Mouse (Mus musculus): ENCODE measurements around the gene Prnd.
A peak's percentile ranks its signal among the peaks of the same experiment; 100 is the strongest.

Prnd gene

DNA sequence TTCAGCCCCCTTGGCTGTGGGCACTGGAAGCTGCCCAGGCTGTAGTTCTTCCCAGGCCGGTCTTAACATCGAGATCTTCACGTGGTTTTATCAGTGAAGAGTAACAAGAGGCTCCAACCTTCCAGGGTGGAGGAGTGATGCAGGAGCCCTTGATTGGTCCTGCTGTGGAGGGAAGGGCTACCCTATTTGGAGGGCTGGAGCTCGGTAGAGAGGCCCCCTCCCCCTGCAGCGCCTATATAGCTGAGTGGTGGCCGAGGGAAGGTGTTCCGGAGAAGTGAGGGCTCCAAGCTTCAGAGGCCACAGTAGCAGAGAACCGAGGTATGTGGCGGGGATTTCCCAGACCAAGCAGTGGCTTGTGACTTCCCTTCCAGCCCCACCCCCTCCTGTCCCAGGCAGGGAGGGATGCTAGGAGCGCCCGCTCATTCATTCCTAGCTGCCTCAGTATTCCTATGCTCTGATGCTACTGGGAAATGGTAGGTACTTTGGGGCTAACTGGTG, at the start of gene Prnd:
Gene Prnd, plus strand, starts transcription at position 264 of the 498 bp plus-strand sequence.
- DNase-seq (ENCODE audit: extremely low spot score, low read depth, low spot score), result no peak

DNA sequence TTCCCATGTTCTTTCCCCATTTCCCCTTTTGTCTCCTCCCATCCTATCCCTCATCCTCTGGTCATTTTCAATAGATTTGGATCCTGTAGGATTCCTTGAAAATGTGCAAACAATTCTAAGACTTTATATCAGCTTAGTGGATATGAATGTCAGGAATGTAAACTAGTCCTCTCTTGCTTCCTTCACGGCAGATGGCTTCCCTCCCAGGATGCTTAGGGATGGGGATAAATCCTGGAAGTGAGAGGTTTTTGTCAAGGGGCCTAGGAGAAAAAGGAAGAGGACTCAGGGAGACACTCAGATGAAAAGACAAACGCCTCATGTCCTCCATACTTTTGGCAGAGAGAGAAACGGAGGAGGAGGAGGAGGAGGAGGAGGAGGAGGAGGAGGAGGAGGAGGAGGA, 48.2 kb upstream of the Prnd start:
- DNase-seq (ENCODE audit: extremely low spot score, low read depth, low spot score), result no peak

- no peak for DNase-seq (ENCODE audit: extremely low spot score, low read depth, low spot score)
Observed at GRCm38 (mm10) chr2:131902867-131903266, 47.8 kb upstream of the Prnd start.

GRCm38 (mm10) chr2:131905025-131905424, 45.6 kb upstream of the Prnd start:
- DNase-seq (ENCODE audit: extremely low spot score, low read depth, low spot score), result no peak

- no peak for DNase-seq (ENCODE audit: extremely low spot score, low read depth, low spot score)
Observed at GRCm38 (mm10) chr2:131905776-131906175, 44.9 kb upstream of the Prnd start.

DNA sequence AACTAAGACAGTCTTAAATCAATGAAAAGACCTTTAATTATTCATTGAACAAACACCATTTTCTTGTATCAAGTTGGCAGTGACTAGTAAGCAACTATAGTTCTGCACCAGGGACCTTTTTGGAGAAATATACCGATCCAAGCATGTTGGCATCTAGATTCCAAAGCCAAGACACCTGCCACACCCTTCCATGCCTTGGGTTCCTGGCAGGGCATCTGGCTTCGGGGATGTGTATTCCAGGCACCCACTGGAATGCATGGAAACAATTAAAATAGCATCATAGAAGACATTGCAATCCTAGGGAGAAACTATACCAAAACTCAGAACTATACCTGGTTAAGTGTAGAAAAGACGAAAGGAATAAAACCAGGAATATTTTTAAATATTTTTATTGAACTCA, 44.4 kb upstream of the Prnd start:
- no peak for DNase-seq (ENCODE audit: extremely low spot score, low read depth, low spot score)

- DNase-seq (ENCODE audit: extremely low spot score, low read depth, low spot score), result no peak
Observed at GRCm38 (mm10) chr2:131906846-131907245, 43.8 kb upstream of the Prnd start.

GRCm38 (mm10) chr2:131907311-131907710, 43.4 kb upstream of the Prnd start:
- no peak for DNase-seq (ENCODE audit: extremely low spot score, low read depth, low spot score)

GRCm38 (mm10) chr2:131908351-131908861, 42.3 kb upstream of the Prnd start:
- no peak for DNase-seq (ENCODE audit: extremely low spot score, low read depth, low spot score)

- no peak for DNase-seq (ENCODE audit: extremely low spot score, low read depth, low spot score)
Observed at GRCm38 (mm10) chr2:131908906-131909305, 41.8 kb upstream of the Prnd start.

DNA sequence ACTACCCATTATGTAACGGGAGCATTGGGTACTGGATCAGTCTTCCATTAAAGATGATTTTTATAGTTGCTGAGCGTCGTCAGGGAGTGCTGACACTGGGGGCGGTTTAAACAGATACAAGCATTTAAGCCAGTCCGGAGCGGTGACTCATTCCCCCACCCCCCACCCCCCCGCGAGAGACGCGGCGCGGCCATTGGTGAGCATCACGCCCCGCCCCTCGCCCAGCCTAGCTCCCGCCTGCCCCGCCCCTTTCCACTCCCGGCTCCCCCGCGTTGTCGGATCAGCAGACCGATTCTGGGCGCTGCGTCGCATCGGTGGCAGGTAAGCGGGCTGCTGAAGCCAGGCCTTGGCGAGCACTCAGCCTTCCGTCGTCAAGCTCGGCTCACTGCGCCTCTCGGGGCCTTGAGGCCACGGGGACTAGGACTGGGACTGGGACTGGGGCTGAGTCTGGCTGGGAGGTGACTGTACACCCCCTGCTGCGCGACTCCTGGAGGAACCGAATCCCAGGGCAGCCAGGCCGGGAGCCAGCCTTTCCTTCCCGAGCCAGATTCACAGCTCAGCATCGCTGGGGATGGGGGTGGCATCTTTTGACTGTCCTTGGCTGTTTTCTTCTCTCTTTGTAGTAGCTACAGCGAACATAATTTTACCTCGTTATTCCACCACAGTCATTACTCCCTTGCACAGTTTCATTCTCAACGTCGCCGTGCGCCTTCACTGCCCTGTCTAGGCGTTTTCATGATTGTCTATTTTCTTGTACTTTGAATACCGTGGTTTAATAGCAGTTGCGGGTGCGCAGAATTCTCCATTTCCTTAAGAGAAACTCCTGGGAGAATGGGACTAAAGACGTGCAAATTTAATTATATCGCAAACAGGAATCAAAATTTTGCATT, 40.7 kb upstream of the Prnd start, which contains the start of the genes Prnp and Prn:
Gene Prnp, plus strand, starts transcription at position 246 of the 890 bp plus-strand sequence.
Gene Prn, plus strand, starts transcription at position 275 of the 890 bp plus-strand sequence.
- DNase-seq (ENCODE audit: extremely low spot score, low read depth, low spot score), result peak; percentile 47

DNA sequence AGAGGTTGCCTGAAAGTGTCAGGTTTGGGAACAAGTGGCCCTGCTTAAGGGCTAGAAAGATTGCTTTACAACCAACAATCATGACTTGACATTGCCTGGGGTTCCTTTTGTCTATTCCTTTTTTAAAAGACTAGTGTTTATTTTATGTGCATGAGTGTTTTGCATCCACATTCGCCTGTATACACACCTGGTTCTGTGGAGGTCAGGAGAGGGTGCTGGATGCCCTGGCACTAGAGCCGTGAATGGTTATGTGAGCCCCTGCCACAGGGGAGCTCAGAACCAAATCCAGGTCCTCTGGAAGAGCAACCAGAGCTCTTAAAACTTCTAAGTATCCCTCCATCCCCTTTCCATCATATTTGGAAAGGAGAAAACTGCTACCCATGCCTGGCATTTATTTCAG, 39.8 kb upstream of the Prnd start:
- DNase-seq (ENCODE audit: extremely low spot score, low read depth, low spot score), result no peak

DNA sequence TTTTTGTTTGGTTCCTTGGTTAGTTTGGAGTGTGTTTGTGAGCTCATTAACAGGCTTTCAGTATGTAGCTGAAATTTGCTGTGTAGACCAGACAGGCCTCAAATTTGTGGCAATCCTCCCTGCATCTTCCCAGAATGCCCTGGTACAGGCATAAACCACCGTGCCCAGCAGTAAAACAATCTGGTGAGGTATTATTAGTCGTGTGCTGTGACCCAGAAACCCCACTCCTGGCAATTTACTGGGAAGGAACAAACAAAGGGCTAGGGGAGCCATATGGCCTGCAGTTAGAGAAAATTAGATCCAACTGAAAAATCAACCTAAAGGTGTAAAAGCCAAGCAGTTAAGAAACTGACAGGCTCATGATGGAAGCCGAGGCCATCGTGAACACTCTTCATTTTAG, 39.3 kb upstream of the Prnd start:
- DNase-seq (ENCODE audit: extremely low spot score, low read depth, low spot score), result no peak

DNA sequence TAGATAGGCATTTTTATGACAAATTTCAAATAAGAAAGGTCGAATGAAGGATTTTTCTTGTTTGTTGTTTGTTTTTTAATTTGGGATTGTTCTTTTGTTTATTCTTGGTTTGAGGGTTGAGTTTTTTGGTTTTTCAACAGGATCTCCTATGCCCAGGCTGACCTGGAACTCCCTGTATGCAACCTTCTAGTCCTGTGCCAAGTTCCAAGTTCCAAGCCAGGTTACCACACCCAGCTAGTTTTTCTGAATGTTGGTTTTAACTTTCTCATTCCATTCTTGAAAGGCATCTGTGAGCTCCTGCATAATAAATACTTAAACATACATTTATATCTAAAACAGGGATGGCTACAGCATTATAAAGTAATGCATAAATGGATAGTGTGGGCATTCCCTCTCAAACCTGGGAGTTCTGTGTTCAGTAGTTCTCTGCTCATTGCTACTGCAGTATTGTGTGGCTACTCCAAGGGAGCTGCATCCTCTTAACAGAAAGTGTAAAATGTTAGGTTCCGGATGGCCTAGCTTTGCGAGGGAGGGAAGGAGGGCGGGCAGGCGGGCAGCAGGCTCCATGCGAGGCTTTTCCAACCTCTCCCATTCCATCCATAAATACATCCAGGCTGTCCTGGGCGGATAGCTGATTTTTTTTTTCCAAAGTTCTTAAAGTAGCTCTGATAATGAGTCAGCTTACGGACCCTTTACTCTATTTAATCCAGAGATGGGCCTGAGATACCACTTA, 38.0 kb upstream of the Prnd start:
- no peak for DNase-seq (ENCODE audit: extremely low spot score, low read depth, low spot score)

- no peak for DNase-seq (ENCODE audit: extremely low spot score, low read depth, low spot score)
Observed at GRCm38 (mm10) chr2:131932275-131932902, 18.3 kb upstream of the Prnd start.

DNA sequence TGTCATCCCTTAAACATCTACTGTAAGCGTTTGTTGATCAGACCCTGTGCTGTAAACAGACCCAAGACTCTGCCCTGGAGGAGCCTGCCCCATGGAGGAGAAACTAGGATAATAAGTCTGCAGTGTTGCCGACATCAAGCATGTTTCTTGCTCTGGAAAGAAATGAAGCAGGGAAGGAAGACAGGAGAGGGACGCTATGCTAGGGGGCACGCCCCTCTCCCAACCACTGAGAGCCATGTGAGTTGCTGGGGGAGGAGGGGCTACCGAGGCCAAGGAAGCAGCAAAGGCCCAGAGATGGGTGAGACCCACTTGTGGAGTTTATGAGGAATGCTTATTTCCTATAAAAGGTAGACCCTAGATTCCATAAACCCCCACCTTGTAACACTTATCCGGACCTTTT, 17.6 kb upstream of the Prnd start:
- no peak for DNase-seq (ENCODE audit: extremely low spot score, low read depth, low spot score)

DNA sequence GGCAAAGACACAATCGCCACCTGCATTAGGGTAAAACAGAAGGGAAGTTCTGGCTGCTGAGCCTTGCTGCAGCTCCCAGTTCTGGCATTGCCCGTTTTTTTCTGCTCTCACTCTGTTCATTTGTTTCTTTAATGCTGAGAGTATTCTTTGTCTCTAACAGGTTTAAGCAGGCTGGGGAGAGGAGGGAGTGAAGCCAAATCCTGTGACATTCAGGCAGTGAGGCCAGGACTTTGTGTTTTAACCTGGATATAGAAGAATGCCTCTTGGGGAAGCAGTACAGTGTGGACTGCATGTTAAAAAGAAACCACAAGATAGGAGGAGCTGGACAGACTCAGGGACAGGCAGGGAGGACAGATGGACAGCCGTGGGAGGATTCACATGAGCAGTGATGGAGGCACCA, 17.1 kb upstream of the Prnd start:
- DNase-seq (ENCODE audit: extremely low spot score, low read depth, low spot score), result no peak

GRCm38 (mm10) chr2:131934243-131934642, 16.4 kb upstream of the Prnd start:
- no peak for DNase-seq (ENCODE audit: extremely low spot score, low read depth, low spot score)

- no peak for DNase-seq (ENCODE audit: extremely low spot score, low read depth, low spot score)
Observed at GRCm38 (mm10) chr2:131935390-131936105, 15.1 kb upstream of the Prnd start.

GRCm38 (mm10) chr2:131936410-131936809, 14.3 kb upstream of the Prnd start:
- DNase-seq (ENCODE audit: extremely low spot score, low read depth, low spot score), result no peak

All from hindlimb bud, embryonic 11.5 days (tissue).